Mouse (Mus musculus) bone marrow macrophage, adult 2 months (primary cell): ENCODE data around the gene Nelfcd.

ENCODE experiments used
- CTCF ChIP-seq: IDR thresholded peaks from 2 replicates; pipeline ENCODE4 v1.5.1; 2012; ENCODE audit warnings: low read depth, mild to moderate bottlenecking, low read length, moderate library complexity
- POLR2A ChIP-seq: IDR thresholded peaks from 2 replicates; pipeline ENCODE4 v1.6.1; 2012; ENCODE audit warnings: mild to moderate bottlenecking, low read depth, low read length, borderline replicate concordance

- TF ChIP-seq CTCF (no peak), POLR2A (no peak)
These were observed 57.4 kb downstream of the Nelfcd start, which contains the start of gene Prelid3b for GRCm38 (mm10) chr2:174472818-174473549.
